Mouse (Mus musculus) forebrain, postnatal 0 days (tissue): ENCODE data around the gene Inpp5a. TPM values are rescaled to one million over a fixed set of nuclear protein-coding genes. Genes with fewer than 3 reads are reported as not detected.

Source experiments
- ATAC-seq: fragments of 200-750 bp; cut with Nextera tagmentation; 2 replicates; pipeline ENCODE4 v1.8.0; 2017; ENCODE audit warnings: mild to moderate bottlenecking, moderate library complexity
- DNase-seq: peaks from one replicate; pipeline ENCODE4 v3.0.0-alpha.2; 2015
- H3K27ac ChIP-seq: fragments of 300-500 bp; sonication (generic); 2 replicates; pipeline ENCODE4 v1.5.1; 2014; ENCODE audit warnings: low read depth, mild to moderate bottlenecking, antibody characterized with exemption, low read length, moderate library complexity, mixed read lengths
- H3K27me3 ChIP-seq: fragments of 300-500 bp; sonication (generic); 2 replicates; pipeline ENCODE4 v1.6.1; 2014; ENCODE audit warnings: mild to moderate bottlenecking, low read length, mixed read lengths; ENCODE audit not compliant: insufficient read depth
- H3K36me3 ChIP-seq: fragments of 300-500 bp; sonication (generic); 2 replicates; pipeline ENCODE4 v1.6.1; 2014; ENCODE audit warnings: mild to moderate bottlenecking, moderate library complexity; ENCODE audit not compliant: insufficient read depth
- H3K4me1 ChIP-seq: fragments of 300-500 bp; sonication (generic); 2 replicates; pipeline ENCODE4 v1.6.1; 2014; ENCODE audit warnings: antibody characterized with exemption; ENCODE audit not compliant: insufficient read depth
- H3K4me2 ChIP-seq: fragments of 300-500 bp; sonication (generic); 2 replicates; pipeline ENCODE4 v1.6.1; 2014; ENCODE audit warnings: low read depth, mild to moderate bottlenecking, moderate library complexity
- H3K4me3 ChIP-seq: fragments of 300-500 bp; sonication (generic); 2 replicates; pipeline ENCODE4 v1.5.1; 2014; ENCODE audit warnings: low read depth, low read length, mixed read lengths
- H3K9ac ChIP-seq: fragments of 300-500 bp; sonication (generic); 2 replicates; pipeline ENCODE4 v1.6.1; 2014; ENCODE audit warnings: mild to moderate bottlenecking
- H3K9me3 ChIP-seq: fragments of 300-500 bp; sonication (generic); 2 replicates; pipeline ENCODE4 v1.6.1; 2016; ENCODE audit warnings: low read length
- CTCF ChIP-seq: sonication (generic); IDR thresholded peaks from 2 replicates; pipeline ENCODE4 v1.5.1; 2016; ENCODE audit warnings: antibody characterized with exemption, control low read depth, low read depth
- WGBS: fragments of 180-500 bp; shearing (Covaris S2); extraction: QIAGEN DNeasy Blood & Tissue Kit; methylation state at CpG from one replicate; pipeline ENCODE4 v1.1.7; 2014; 5-methylcytosine and 5-hydroxymethylcytosine counted together
- polyA plus RNA-seq: library from polyadenylated mRNA; unstranded; fragments of >200 nt; fragmentation: Nextera tagmentation; extraction: Ambion mirVana; gene quantifications from 2 replicates; pipeline ENCODE4 v1.2.1, GENCODE M21; 2015
- total RNA-seq: library from RNA; depleted of rRNA; stranded (reverse); fragments of >200 nt; gene quantifications from 2 replicates; pipeline ENCODE4 v1.2.3, GENCODE M21; 2014

Gene Inpp5a
- total and polyA plus RNA-seq, 2 experiments from 2014 or later, result 8.8 to 16.3 TPM

GRCm38 (mm10) chr7:139585183-139585821, 196.4 kb downstream of the Inpp5a start:
- DNase-seq (peak; percentile 27), ATAC-seq (no peak)
- peaks cover 8% of the 10 kb centered on the region; the same call in 1 of the 2 replicates for H3K4me1 ChIP-seq
- TF ChIP-seq CTCF, result peak; percentile 41
- no peaks in the 10 kb centered on the region for H3K9me3 ChIP-seq
- H3K4me2 ChIP-seq, result no peak overlapping the region
- peaks cover 57% of the 10 kb centered on the region for H3K27me3 ChIP-seq
- no peak overlapping the region for H3K4me3 ChIP-seq
- no peak overlapping the region for H3K9ac ChIP-seq
- H3K36me3 ChIP-seq, result no peaks in the 10 kb centered on the region
- H3K27ac ChIP-seq, result no peak overlapping the region
- WGBS, result 4% methylated on average over 29 of the region's 29 CpGs

DNA sequence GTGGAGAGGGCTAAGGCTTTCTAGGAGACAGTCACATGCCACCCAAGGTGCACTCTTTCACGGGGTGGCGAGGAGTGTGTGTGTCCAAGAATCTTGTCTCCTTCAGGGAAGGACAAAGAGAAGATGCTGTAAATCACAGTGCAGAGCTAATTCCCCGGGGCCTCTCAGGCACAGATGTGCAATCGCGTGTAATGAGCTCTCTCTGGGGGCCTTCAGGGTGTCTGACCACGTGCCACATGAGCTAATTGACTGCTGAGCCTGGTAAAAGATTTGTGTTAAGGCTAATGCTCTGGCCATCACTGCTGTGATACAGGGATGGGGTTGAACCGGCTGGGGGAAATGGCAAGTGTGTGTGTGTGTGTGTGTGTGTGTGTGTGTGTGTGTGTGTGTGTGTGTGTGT, 199.0 kb downstream of the Inpp5a start:
- Histone ChIP-seq H3K9me3 (no peaks in the 10 kb centered on the region), H3K27ac (no peak overlapping the region), H3K4me1 (no peaks in the 10 kb centered on the region), H3K4me3 (no peak overlapping the region), H3K4me2 (no peak overlapping the region), H3K36me3 (no peaks in the 10 kb centered on the region), H3K9ac (no peak overlapping the region), H3K27me3 (peaks cover 49% of the 10 kb centered on the region)
- TF ChIP-seq CTCF, result no peak
- DNase-seq, result no peak
- no peak for ATAC-seq
- WGBS, result 22% methylated on average over 7 of the region's 7 CpGs

DNA sequence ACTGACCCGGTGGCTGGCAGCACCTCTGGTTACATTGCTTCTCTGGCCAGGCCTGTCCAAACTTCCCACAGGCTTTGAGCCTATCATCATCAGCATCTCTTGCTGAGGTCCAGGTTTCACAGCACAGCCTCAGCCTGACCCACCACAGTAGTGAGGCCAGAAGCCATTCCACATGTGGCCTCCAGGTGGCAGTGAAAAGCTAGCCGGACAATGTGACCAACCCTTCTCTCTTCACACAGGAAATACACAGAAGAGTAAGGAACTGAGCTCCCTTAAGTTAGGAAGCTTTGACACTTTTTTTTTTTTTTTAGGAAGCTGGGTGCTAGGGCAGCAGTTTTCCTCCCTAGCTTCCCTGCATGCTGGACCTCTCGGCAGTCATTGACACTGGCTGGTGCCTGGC, 201.4 kb downstream of the Inpp5a start:
- Histone ChIP-seq H3K4me1 (no peaks in the 10 kb centered on the region), H3K4me2 (no peak overlapping the region), H3K27me3 (peaks cover 38% of the 10 kb centered on the region), H3K36me3 (no peaks in the 10 kb centered on the region), H3K4me3 (no peak overlapping the region), H3K9me3 (no peaks in the 10 kb centered on the region), H3K9ac (no peak overlapping the region), H3K27ac (no peak overlapping the region)
- ATAC-seq (no peak), DNase-seq (peak; percentile 49)
- 33% methylated on average over 3 of the region's 3 CpGs for WGBS
- peak; percentile 71 for TF ChIP-seq CTCF

DNA sequence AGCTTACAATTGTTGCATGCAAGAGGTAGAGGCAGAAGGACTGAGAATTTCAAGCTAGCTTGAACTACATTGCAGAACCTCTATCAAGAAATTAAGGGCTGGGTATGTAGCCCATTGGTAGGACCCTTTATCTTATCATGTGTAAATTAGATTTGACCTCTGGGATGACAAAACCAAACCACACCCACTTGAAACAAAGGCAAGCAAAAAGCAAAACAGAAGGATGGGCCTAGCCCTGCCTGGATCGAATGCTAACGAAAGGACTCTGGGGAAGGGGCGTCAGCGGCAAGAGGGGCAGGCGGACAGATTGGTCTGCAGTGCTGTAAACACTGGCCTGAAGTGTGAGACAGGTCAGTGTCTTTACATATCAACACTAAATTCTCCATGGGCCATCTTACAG, 202.4 kb downstream of the Inpp5a start:
- WGBS, result 90% methylated on average over 5 of the region's 5 CpGs
- no peaks in the 10 kb centered on the region for H3K9me3 ChIP-seq
- H3K4me2 ChIP-seq, result no peak overlapping the region
- peaks cover 28% of the 10 kb centered on the region for H3K27me3 ChIP-seq
- no peak overlapping the region for H3K9ac ChIP-seq
- H3K36me3 ChIP-seq, result no peaks in the 10 kb centered on the region
- DNase-seq (no peak), ATAC-seq (no peak)
- no peak overlapping the region for H3K4me3 ChIP-seq
- no peak for TF ChIP-seq CTCF
- H3K27ac ChIP-seq, result no peak overlapping the region
- no peaks in the 10 kb centered on the region for H3K4me1 ChIP-seq

- Histone ChIP-seq H3K36me3 (no peaks in the 10 kb centered on the region), H3K9me3 (no peaks in the 10 kb centered on the region), H3K9ac (no peak overlapping the region), H3K27me3 (no peaks in the 10 kb centered on the region; the same call in 1 of the 2 replicates), H3K27ac (no peak overlapping the region), H3K4me3 (no peak overlapping the region), H3K4me2 (no peak overlapping the region), H3K4me1 (no peaks in the 10 kb centered on the region)
- WGBS, result 60% methylated on average over 6 of the region's 6 CpGs
- ATAC-seq (no peak), DNase-seq (no peak)
- no peak for TF ChIP-seq CTCF
Observed at GRCm38 (mm10) chr7:139595311-139595710, 206.4 kb downstream of the Inpp5a start.

DNA sequence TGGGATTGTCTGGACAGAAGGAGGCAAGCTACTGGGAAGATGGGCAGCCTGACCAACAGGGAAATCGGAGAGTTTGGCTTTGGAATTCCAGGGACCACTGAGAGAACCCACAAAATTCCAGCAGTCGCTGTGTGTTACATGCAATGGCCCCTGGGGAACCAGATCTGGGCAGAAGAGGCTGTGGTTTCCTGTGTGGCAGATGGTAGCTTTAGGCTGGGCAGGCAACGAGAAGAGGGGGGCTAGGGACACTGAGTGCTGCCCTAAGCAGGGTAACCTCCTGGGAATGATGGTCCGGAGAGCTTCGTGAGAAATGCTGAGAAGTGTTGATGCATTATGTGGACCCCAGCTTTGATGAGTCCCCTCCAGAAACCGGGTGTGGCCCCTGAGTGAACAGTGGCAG, 207.0 kb downstream of the Inpp5a start:
- Histone ChIP-seq H3K4me3 (no peak overlapping the region), H3K4me1 (no peaks in the 10 kb centered on the region), H3K9me3 (no peaks in the 10 kb centered on the region), H3K36me3 (no peaks in the 10 kb centered on the region), H3K9ac (no peak overlapping the region), H3K4me2 (no peak overlapping the region), H3K27me3 (no peaks in the 10 kb centered on the region; the same call in 1 of the 2 replicates), H3K27ac (no peak overlapping the region)
- TF ChIP-seq CTCF, result no peak
- DNase-seq, result no peak
- no peak for ATAC-seq
- WGBS, result 79% methylated on average over 6 of the region's 6 CpGs

GRCm38 (mm10) chr7:139610328-139610727, 221.4 kb downstream of the Inpp5a start:
- 82% methylated on average over 2 of the region's 2 CpGs for WGBS
- ATAC-seq, result no peak
- no peaks in the 10 kb centered on the region for H3K36me3 ChIP-seq
- H3K4me1 ChIP-seq, result no peaks in the 10 kb centered on the region
- no peak overlapping the region for H3K4me2 ChIP-seq
- no peaks in the 10 kb centered on the region for H3K27me3 ChIP-seq
- no peak overlapping the region for H3K27ac ChIP-seq
- no peak overlapping the region for H3K4me3 ChIP-seq
- TF ChIP-seq CTCF, result no peak
- no peak for DNase-seq
- H3K9me3 ChIP-seq, result no peaks in the 10 kb centered on the region
- no peak overlapping the region for H3K9ac ChIP-seq
